In the genomic region with DNA sequence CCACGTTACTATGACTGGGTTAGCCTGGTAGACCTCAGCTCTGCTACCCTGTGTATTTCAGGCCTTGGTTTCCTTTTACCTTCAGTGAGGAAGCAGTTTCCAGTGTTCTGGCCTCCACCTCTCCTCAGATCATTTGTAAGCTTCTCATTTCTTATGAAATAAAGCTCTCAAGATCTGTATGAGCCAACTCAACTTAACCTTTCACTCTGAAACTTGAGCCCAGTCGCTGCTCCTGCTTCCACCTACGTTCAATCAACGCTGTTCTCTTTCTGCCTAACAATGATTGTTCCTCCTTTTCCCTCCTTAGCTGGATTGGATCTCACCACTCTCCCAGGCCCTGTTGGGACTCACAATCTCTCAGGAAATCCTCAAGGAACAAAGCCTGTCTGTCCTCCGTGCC, we compare ENCODE assay signal across 11 mouse cellular contexts. TPM values are rescaled to one million over a fixed set of nuclear protein-coding genes. Genes with fewer than 3 reads are reported as not detected.
DNase-seq lines count a peak whose midpoint lies in the region; ATAC-seq and TF ChIP-seq lines count a peak whose summit lies in the region.
"Had no signal": no experiment of that assay in that cellular context is flagged by ENCODE, and none has a peak within 500 bp of the region (broad histone marks: within the 10 kb centered on the region; RNA-seq: fewer than 3 reads in every experiment).

No protein-coding gene starts in this region.

- H3K36me3 ChIP-seq in heart, embryonic 16.5 days (ENCODE audit: control insufficient read depth, insufficient read depth): peaks cover 19% of the 10 kb centered on the region; the same call in 1 of the 2 replicates
- peaks cover 36% of the 10 kb centered on the region for H3K36me3 ChIP-seq in embryonic facial prominence, embryonic 10.5 days (replicated peaks)
- peaks cover 15% of the 10 kb centered on the region for H3K36me3 ChIP-seq in limb, embryonic 14.5 days (ENCODE audit: control insufficient read depth, insufficient read depth, low read length)

- no peaks in the 10 kb centered on the region for H3K27me3 ChIP-seq in heart, embryonic 16.5 days (ENCODE audit: control insufficient read depth, insufficient read depth, low read length)
- H3K27me3 ChIP-seq in embryonic facial prominence, embryonic 10.5 days (replicated peaks; ENCODE audit: low read depth, poor library complexity, severe bottlenecking): no peaks in the 10 kb centered on the region
- H3K27me3 ChIP-seq in limb, embryonic 14.5 days (ENCODE audit: control insufficient read depth, insufficient read depth, low read length): no peaks in the 10 kb centered on the region
- H3K27me3 ChIP-seq: midbrain, embryonic 15.5 days had no signal

- ATAC-seq in heart, embryonic 16.5 days (replicated peaks; ENCODE audit: extremely low read depth, insufficient read depth, low FRiP score): no peak
- no peak for ATAC-seq in limb, embryonic 14.5 days (ENCODE audit: low FRiP score, low read depth)
- ATAC-seq: forebrain, embryonic 14.5 days; midbrain, embryonic 15.5 days had no signal

- H3K9me3 ChIP-seq in heart, embryonic 16.5 days (replicated peaks; ENCODE audit: control insufficient read depth, low read length): no peaks in the 10 kb centered on the region
- no peaks in the 10 kb centered on the region for H3K9me3 ChIP-seq in embryonic facial prominence, embryonic 10.5 days
- H3K9me3 ChIP-seq in limb, embryonic 14.5 days (ENCODE audit: control insufficient read depth, low read length): no peaks in the 10 kb centered on the region
- H3K9me3 ChIP-seq: midbrain, embryonic 15.5 days had no signal

- 56% methylated on average over 5 of the region's 5 CpGs for WGBS in heart, embryonic 16.5 days
- 41% methylated on average over 5 of the region's 5 CpGs for WGBS in embryonic facial prominence, embryonic 10.5 days
- WGBS in limb, embryonic 14.5 days: 62% methylated on average over 5 of the region's 5 CpGs

- H3K4me1 ChIP-seq in heart, embryonic 16.5 days (ENCODE audit: control insufficient read depth, insufficient read depth, low read length): peaks cover 8% of the 10 kb centered on the region
- H3K4me1 ChIP-seq in embryonic facial prominence, embryonic 10.5 days: peaks cover 30% of the 10 kb centered on the region
- H3K4me1 ChIP-seq in limb, embryonic 14.5 days (ENCODE audit: control insufficient read depth, insufficient read depth, low read length): peaks cover 10% of the 10 kb centered on the region

- no peak overlapping the region for H3K4me3 ChIP-seq in heart, embryonic 16.5 days (ENCODE audit: low read length)
- H3K4me3 ChIP-seq in embryonic facial prominence, embryonic 10.5 days: peak overlapping the region; percentile 0; the same call in 1 of the 2 replicates
- H3K4me3 ChIP-seq in limb, embryonic 14.5 days (replicated peaks; ENCODE audit: low read length): no peak overlapping the region
- H3K4me3 ChIP-seq: midbrain, embryonic 15.5 days had no signal

- intact Hi-C loops in heart, postnatal 36 days (cut with DNase I): loop anchor here (5.0 kb wide), 1 partner anchor 64 kb away; no protein-coding TSS in a partner anchor

- no peak for DNase-seq in heart, postnatal 36 days
- DNase-seq in adipocyte (ENCODE audit: low spot score): peak; percentile 79
- DNase-seq in embryonic facial prominence, embryonic 10.5 days (ENCODE audit: low spot score): peak; percentile 38
- DNase-seq in limb, embryonic 14.5 days (ENCODE audit: low spot score): no peak
- DNase-seq in thymus, adult 18-20 months: no peak
- no peak for DNase-seq in thymus, postnatal 14 days
- DNase-seq: cerebellum, adult 11-12 months had no signal

- H3K9ac ChIP-seq in heart, embryonic 16.5 days (ENCODE audit: low read length): no peak overlapping the region
- no peak overlapping the region for H3K9ac ChIP-seq in limb, embryonic 14.5 days (ENCODE audit: low read depth, low read length, severe bottlenecking)
- H3K9ac ChIP-seq: liver, embryonic 14.5 days; midbrain, embryonic 15.5 days had no signal

- no peak overlapping the region for H3K4me2 ChIP-seq in heart, embryonic 16.5 days (ENCODE audit: low read depth, low read length)
- H3K4me2 ChIP-seq in limb, embryonic 14.5 days (replicated peaks; ENCODE audit: low read depth, low read length, severe bottlenecking): no peak overlapping the region
- H3K4me2 ChIP-seq: midbrain, embryonic 15.5 days had no signal

- H3K27ac ChIP-seq in heart, embryonic 16.5 days (ENCODE audit: low read length): peak overlapping the region; percentile 5
- H3K27ac ChIP-seq in embryonic facial prominence, embryonic 10.5 days (replicated peaks): peak overlapping the region; percentile 75
- peak overlapping the region; percentile 5 for H3K27ac ChIP-seq in limb, embryonic 14.5 days (replicated peaks; ENCODE audit: low read depth, low read length)
- H3K27ac ChIP-seq: liver, embryonic 14.5 days; midbrain, embryonic 15.5 days had no signal

- no peak for TF ChIP-seq POLR2A in limb, embryonic 14.5 days (IDR thresholded peaks at IDR 0.05; ENCODE audit: borderline replicate concordance, extremely low read depth, insufficient read depth, insufficient read length)

RNA-seq across cellular contexts. Expression of gene Ift81, which starts 2.7 kb away (rescaled TPM):
- polyA plus RNA-seq in heart, embryonic 16.5 days (2015; fragmentation: Nextera tagmentation; extraction: Ambion mirVana): 30.6 and 33.1 TPM in 2 replicates
- total RNA-seq in heart, postnatal 36 days (2021): 10 to 100 TPM; 66.7 to 71.1 TPM
- polyA plus RNA-seq in embryonic facial prominence, embryonic 10.5 days (2016; fragmentation: Nextera tagmentation; extraction: Ambion mirVana): 40.3 and 50.2 TPM in 2 replicates
- 14.9 and 17.2 TPM in 2 replicates for polyA plus RNA-seq in limb, embryonic 14.5 days (2012; rRNA removed)
- 32.7 and 41.0 TPM in 2 replicates for polyA plus RNA-seq in limb, embryonic 14.5 days (2014; fragmentation: Nextera tagmentation; extraction: Ambion mirVana)

RNA-seq across cellular contexts. Expression of gene P2rx7, which starts 32.1 kb away (rescaled TPM):
- polyA plus RNA-seq in heart, embryonic 16.5 days (2015; fragmentation: Nextera tagmentation; extraction: Ambion mirVana): 2.0 and 2.7 TPM in 2 replicates
- 1 to 10 TPM; 4.4 TPM for total RNA-seq in heart, postnatal 36 days (2021)
- 0.30 and 0.35 TPM in 2 replicates for polyA plus RNA-seq in embryonic facial prominence, embryonic 10.5 days (2016; fragmentation: Nextera tagmentation; extraction: Ambion mirVana)
- 2.9 and 3.6 TPM in 2 replicates for polyA plus RNA-seq in limb, embryonic 14.5 days (2012; rRNA removed)
- polyA plus RNA-seq in limb, embryonic 14.5 days (2014; fragmentation: Nextera tagmentation; extraction: Ambion mirVana): 1.6 and 1.7 TPM in 2 replicates

Comparison
In these comparisons a context has a peak if more than half of its experiments do, and no peak if none do; other contexts are left out.
1. H3K27ac ChIP-seq: peak in every context shown above with its lines; median percentile 75 in embryonic facial prominence, embryonic 10.5 days; 5 in heart, embryonic 16.5 days; 5 in limb, embryonic 14.5 days.
2. DNase-seq: peak in adipocyte (single experiment) and embryonic facial prominence, embryonic 10.5 days (single experiment); none in heart, postnatal 36 days (0 of 2), limb, embryonic 14.5 days (single experiment), thymus, adult 18-20 months (0 of 2) and thymus, postnatal 14 days (single experiment).